Mouse (Mus musculus): Measurements from ENCODE around the gene Oit1. TPM values are rescaled to one million over a fixed set of nuclear protein-coding genes. Genes with fewer than 3 reads are reported as not detected.

Oit1 gene
- polyA plus RNA-seq (2016; fragmentation: Nextera tagmentation; extraction: Ambion mirVana), result not detected in 2 replicates

DNA sequence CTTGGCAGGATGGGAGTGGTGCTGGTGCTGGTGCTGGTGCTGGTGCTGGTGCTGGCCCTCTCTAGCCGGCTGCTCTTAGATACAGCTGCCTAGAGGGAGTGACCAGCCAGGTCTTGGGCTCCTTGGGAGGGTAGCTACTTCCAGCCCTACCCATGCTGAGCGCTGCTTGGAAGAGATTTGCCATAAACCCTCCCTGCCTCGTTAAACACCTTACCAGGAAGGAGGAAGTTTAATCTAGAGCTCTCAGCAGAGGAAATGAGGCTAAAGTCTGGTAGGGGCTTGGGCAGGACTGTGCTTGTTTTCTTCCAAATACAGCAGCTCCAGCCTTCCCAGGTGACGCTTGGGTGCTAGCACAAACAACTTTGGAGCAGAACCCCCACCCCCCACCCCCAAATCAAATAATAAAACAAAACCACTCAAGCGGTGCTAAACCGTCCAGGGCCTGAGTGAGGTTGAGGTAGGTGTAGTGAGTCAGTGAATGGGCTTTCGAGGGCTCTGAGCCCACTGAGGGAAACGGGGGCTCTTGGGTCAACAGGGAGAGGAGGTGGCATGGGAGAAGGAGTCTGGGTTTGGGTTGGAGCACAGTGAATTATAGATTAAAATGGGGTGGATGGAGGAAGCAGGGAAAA, at the start of gene Oit1:
TSS of gene Oit1 (minus strand) at position 70 of the 629 bp plus-strand sequence.
- 44% methylated on average over 8 of the region's 8 CpGs for WGBS (ENCODE audit: insufficient replicate concordance)
- no peak for ATAC-seq
- Histone ChIP-seq H3K9ac (no peak within 1 kb of the TSS), H3K27me3 (replicated peaks) (no peaks in the 10 kb centered on the region), H3K9me3 (replicated peaks) (no peaks in the 10 kb centered on the region), H3K4me1 (no peaks in the 10 kb centered on the region), H3K4me3 (no peak within 1 kb of the TSS), H3K4me2 (no peak within 1 kb of the TSS), H3K36me3 (no peaks in the 10 kb centered on the region), H3K27ac (no peak within 1 kb of the TSS)

DNA sequence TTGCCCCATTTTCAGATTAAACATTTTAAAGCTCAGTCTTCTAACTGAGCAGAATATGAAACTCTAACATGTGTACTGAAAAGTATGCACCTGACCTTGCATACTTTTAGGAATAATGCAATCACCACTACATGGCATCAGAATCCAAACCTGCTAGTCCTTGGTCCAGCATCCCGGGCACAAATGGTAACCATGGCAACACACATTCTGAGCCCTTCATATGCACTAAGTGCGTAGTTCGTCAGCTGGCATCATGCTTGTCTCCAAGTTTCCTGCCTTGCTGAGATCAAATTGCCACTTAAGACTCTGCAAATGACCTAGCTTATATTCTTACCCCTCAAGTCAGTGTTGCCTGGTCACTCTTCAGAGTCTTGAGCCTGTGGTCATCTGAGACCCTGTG, 44.3 kb upstream of the Oit1 start:
- Histone ChIP-seq H3K9ac (no peak overlapping the region), H3K36me3 (no peaks in the 10 kb centered on the region), H3K27ac (no peak overlapping the region), H3K4me1 (no peaks in the 10 kb centered on the region), H3K4me3 (no peak overlapping the region), H3K27me3 (replicated peaks) (0 out of 2 replicates have a peak, but pooled peaks cover 3% of the 10 kb centered on the region), H3K9me3 (replicated peaks) (no peaks in the 10 kb centered on the region), H3K4me2 (no peak overlapping the region)
- no peak for ATAC-seq
- WGBS (ENCODE audit: insufficient replicate concordance), result 74% methylated on average over 3 of the region's 3 CpGs

DNA sequence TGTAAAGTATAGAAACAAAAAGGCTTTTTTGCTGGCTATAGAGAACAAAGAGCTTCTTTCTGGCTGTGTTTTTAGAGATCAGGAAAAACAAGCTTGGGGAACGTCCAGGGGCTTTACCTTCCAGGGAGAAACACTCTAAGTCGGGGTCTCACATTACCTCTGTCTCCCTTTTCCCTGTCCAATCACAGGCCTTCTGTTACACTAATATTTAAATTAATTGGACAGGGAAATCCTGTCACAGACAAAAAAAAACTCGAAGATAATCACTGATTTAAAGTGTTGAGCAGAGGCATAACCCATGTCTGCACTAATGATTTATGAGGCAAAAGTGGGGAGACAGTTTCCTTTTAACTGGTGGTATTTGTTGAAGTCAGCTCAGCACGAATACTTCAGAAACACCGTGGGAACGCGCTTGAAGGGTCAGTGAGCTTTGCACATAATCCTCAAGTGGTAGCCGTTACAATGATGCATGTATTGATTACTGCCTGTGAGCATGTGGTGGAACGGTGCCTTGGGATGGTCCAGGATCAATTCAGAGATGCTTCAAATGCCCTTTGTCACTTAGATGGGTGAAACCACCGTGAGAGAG, 42.7 kb upstream of the Oit1 start:
- Histone ChIP-seq H3K27me3 (replicated peaks) (0 out of 2 replicates have a peak, but pooled peaks cover 3% of the 10 kb centered on the region), H3K9me3 (replicated peaks) (no peaks in the 10 kb centered on the region), H3K27ac (no peak overlapping the region), H3K36me3 (no peaks in the 10 kb centered on the region), H3K4me1 (no peaks in the 10 kb centered on the region), H3K9ac (no peak overlapping the region), H3K4me3 (no peak overlapping the region), H3K4me2 (no peak overlapping the region)
- WGBS (ENCODE audit: insufficient replicate concordance), result 38% methylated on average over 10 of the region's 10 CpGs
- ATAC-seq, result no peak

DNA sequence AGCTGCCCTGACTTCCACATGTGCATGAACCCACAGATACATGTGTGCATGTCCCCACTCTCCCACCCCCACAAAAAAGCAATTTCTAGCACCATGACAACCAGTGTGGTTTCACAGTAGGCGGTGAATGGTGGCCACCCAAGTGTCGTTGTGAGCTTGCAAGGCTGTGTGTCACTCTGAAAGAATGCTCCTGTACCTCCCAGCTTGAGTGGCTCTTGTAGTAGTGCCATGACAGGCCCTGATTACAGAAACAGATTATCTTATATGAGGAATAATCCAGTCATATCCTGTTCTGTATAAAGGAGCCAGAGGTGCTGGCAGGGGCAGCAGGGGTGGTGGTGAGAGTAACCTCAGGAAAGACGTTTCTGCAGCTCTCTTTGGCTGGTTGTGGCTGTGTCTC, 40.1 kb upstream of the Oit1 start:
- H3K4me1 ChIP-seq, result no peaks in the 10 kb centered on the region
- no peaks in the 10 kb centered on the region for H3K9me3 ChIP-seq (replicated peaks)
- 0 out of 2 replicates have a peak, but pooled peaks cover 3% of the 10 kb centered on the region for H3K27me3 ChIP-seq (replicated peaks)
- no peak overlapping the region for H3K4me2 ChIP-seq
- H3K27ac ChIP-seq, result no peak overlapping the region
- 41% methylated on average over 3 of the region's 3 CpGs for WGBS (ENCODE audit: insufficient replicate concordance)
- no peak overlapping the region for H3K4me3 ChIP-seq
- ATAC-seq, result no peak
- no peaks in the 10 kb centered on the region for H3K36me3 ChIP-seq
- no peak overlapping the region for H3K9ac ChIP-seq

DNA sequence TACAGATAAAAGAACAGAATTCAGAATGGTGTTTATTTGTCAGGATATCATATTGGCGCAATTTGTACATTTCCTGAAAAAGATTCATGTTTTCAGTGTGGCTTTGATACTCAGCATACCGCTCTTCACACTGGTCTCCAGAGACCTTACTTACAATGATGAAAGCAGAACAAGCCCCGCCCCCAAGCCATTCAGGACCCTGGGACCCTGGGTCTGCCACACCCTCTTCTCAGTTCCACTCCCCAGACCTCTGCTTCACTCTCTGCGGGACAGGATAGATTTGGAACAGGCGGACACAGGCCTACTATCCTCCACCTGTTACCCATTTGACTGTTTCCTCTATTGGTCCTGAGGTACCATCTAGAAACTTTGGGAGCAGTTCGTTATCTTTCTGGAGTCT, 27.4 kb upstream of the Oit1 start:
- Histone ChIP-seq H3K27ac (no peak overlapping the region), H3K27me3 (replicated peaks) (no peaks in the 10 kb centered on the region), H3K4me1 (no peaks in the 10 kb centered on the region), H3K9me3 (replicated peaks) (no peaks in the 10 kb centered on the region), H3K4me3 (no peak overlapping the region), H3K9ac (no peak overlapping the region), H3K36me3 (no peaks in the 10 kb centered on the region), H3K4me2 (no peak overlapping the region)
- ATAC-seq, result no peak
- 51% methylated on average over 6 of the region's 6 CpGs for WGBS (ENCODE audit: insufficient replicate concordance)

DNA sequence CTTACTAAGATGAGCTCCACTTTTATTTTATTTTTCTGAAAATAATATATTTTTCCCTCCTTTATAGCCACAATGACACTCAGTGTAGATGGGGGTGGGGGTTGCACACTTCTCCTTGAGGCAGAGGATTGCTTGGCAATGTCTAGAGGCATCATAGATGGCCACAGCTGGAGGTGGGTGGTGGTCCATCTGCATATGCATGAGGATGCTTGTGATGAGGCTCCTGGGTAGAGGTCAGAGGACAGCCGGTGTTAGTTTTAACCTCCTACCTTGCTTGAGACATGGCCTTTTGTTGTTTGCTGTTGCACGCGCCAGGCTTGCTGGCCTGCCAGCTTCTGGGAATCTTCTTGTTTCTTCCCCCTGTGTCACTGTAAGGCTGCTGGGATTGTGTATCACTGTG, 24.8 kb upstream of the Oit1 start:
- Histone ChIP-seq H3K27ac (no peak overlapping the region), H3K4me1 (no peaks in the 10 kb centered on the region), H3K4me2 (no peak overlapping the region), H3K9me3 (replicated peaks) (no peaks in the 10 kb centered on the region), H3K36me3 (no peaks in the 10 kb centered on the region), H3K9ac (no peak overlapping the region), H3K27me3 (replicated peaks) (no peaks in the 10 kb centered on the region), H3K4me3 (no peak overlapping the region)
- ATAC-seq, result no peak
- WGBS (ENCODE audit: insufficient replicate concordance), result 86% methylated on average over 3 of the region's 3 CpGs

DNA sequence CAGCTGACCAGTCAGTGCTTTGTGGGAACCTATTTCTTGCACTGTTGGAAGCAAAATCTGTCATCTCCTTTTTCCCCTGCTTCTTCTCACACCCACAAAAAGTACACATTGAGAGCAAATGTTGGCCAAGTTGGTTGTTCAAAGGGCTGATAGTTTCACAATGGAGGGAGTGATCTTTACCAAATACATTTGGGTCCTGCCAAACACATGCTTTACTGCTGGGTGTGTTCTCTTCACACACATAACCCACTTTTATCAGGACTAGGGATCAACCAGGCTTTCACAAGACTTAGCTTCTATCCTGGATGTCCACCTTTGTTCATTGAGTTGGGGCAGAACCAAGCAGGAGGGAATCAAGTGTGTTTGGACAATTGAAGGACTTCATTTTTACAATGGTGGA, 20.0 kb upstream of the Oit1 start:
- no peaks in the 10 kb centered on the region for H3K9me3 ChIP-seq (replicated peaks)
- no peaks in the 10 kb centered on the region for H3K36me3 ChIP-seq
- no peaks in the 10 kb centered on the region for H3K4me1 ChIP-seq
- H3K4me3 ChIP-seq, result no peak overlapping the region
- H3K4me2 ChIP-seq, result no peak overlapping the region
- H3K9ac ChIP-seq, result no peak overlapping the region
- ATAC-seq, result no peak
- no peaks in the 10 kb centered on the region for H3K27me3 ChIP-seq (replicated peaks)
- H3K27ac ChIP-seq, result no peak overlapping the region

DNA sequence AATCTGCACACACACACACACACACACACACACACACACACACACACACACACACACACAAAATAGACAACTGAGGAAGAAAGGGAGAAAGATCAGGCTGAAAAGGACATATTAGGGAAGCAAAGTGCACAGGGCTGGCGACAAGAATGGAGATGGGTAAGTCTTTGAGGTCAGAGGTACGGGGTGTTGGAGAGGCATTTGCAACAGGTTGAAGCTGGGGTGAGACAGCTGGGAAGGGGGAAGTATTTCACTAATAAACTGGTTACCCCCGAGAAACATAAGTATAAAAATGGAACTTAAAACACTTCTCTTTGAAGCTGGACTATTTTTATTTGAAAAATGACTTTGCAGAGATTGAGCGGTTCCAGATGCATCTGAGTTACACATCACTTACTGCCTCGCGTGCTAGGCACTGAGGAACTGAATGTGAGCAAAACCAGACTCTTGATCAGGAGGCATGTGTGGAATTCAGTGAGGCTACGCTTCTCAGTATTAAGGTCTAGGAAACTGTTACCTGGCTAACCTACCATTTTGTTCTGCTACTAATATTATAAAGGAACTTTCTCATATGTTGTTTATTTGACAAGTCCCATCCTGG, 17.2 kb upstream of the Oit1 start:
- no peaks in the 10 kb centered on the region for H3K27me3 ChIP-seq (replicated peaks)
- H3K36me3 ChIP-seq, result no peaks in the 10 kb centered on the region
- H3K4me3 ChIP-seq, result no peak overlapping the region
- H3K4me1 ChIP-seq, result no peaks in the 10 kb centered on the region
- no peak for ATAC-seq
- no peak overlapping the region for H3K9ac ChIP-seq
- no peaks in the 10 kb centered on the region for H3K9me3 ChIP-seq (replicated peaks)
- no peak overlapping the region for H3K4me2 ChIP-seq
- WGBS (ENCODE audit: insufficient replicate concordance), result 62% methylated on average over 7 of the region's 7 CpGs
- H3K27ac ChIP-seq, result no peak overlapping the region

DNA sequence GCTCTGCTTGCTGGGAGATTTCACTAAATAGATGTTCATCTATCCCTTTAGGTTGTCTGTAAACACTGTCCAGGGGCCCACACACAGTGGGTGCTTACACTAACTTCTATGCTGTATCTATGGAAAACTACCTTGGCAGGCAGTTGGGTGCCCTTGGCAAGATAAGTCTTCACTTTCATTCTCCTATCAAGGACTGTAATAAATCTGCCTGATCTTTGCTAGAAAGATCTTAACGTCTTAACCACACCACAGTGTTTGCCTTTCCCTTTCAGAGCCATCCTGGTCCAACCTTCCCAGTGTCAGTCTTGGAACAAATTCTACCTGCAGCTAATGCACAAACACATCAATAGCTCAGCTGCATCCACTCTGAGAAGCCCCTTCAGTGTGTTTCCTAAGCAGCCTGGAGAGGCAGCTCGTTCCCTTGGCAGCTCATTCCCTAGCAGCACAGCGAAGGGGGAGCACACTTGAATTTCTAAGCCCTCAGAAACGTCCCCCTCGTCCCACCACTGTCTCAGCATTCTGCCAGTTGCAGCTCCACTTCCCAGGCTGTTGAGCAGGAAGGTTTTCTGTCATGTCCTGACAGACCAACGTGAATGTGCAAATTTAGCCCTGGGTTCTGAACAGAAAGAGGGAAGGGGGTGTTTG, 13.7 kb upstream of the Oit1 start:
- H3K4me1 ChIP-seq, result no peaks in the 10 kb centered on the region
- no peak overlapping the region for H3K4me2 ChIP-seq
- H3K9me3 ChIP-seq (replicated peaks), result no peaks in the 10 kb centered on the region
- H3K9ac ChIP-seq, result no peak overlapping the region
- WGBS (ENCODE audit: insufficient replicate concordance), result 42% methylated on average over 6 of the region's 6 CpGs
- no peak overlapping the region for H3K4me3 ChIP-seq
- H3K27me3 ChIP-seq (replicated peaks), result no peaks in the 10 kb centered on the region
- H3K27ac ChIP-seq, result no peak overlapping the region
- H3K36me3 ChIP-seq, result no peaks in the 10 kb centered on the region
- ATAC-seq, result no peak

DNA sequence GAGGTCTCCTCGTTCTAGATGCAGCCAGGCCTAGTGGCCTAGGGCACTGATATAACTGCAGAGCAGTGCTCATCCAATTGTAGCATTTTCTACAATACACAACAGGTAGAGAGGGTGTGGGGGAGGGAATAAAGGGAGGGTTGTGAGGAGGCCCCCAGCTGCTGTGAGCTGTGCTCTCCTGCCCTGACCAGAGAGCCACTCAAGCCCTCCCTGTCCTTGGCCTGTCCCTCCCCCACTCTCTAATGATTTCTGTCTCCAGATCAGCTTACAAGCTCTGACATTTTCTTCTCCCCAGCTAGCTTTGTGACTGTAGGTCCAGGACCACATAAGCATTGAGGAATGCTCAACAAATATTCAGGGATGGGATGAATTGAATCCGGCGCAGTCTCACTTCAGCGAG, 9.2 kb downstream of the Oit1 start:
- Histone ChIP-seq H3K27ac (no peak overlapping the region), H3K4me2 (no peak overlapping the region), H3K4me1 (no peaks in the 10 kb centered on the region), H3K9ac (no peak overlapping the region), H3K4me3 (no peak overlapping the region), H3K27me3 (replicated peaks) (no peaks in the 10 kb centered on the region), H3K36me3 (no peaks in the 10 kb centered on the region), H3K9me3 (replicated peaks) (no peaks in the 10 kb centered on the region)
- WGBS (ENCODE audit: insufficient replicate concordance), result 65% methylated on average over 4 of the region's 4 CpGs
- no peak for ATAC-seq

DNA sequence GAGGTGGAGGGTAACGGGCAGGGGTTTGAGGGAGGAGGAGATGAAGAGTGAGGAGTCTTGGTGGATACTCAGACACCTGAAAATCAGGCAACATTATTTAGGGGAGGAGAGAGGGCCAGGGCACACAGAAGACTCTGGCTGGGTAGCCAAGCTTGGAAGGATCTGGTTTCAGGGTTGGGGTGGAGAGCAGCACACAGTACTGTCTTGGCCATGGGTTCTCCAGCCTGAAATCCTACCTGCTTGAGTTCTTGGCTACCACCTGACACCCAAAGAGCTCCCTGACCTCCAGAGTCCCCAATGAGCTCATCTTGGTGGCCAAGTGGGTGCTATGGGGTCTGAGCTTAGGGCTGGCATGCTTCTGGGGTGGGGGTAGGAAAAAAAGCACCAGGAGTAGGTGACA, 9.7 kb downstream of the Oit1 start:
- H3K27me3 ChIP-seq (replicated peaks), result no peaks in the 10 kb centered on the region
- no peaks in the 10 kb centered on the region for H3K36me3 ChIP-seq
- no peak overlapping the region for H3K27ac ChIP-seq
- H3K9ac ChIP-seq, result no peak overlapping the region
- 71% methylated on average over 1 of the region's 1 CpGs for WGBS (ENCODE audit: insufficient replicate concordance)
- H3K4me1 ChIP-seq, result no peaks in the 10 kb centered on the region
- H3K4me3 ChIP-seq, result no peak overlapping the region
- no peaks in the 10 kb centered on the region for H3K9me3 ChIP-seq (replicated peaks)
- no peak for ATAC-seq
- H3K4me2 ChIP-seq, result no peak overlapping the region

DNA sequence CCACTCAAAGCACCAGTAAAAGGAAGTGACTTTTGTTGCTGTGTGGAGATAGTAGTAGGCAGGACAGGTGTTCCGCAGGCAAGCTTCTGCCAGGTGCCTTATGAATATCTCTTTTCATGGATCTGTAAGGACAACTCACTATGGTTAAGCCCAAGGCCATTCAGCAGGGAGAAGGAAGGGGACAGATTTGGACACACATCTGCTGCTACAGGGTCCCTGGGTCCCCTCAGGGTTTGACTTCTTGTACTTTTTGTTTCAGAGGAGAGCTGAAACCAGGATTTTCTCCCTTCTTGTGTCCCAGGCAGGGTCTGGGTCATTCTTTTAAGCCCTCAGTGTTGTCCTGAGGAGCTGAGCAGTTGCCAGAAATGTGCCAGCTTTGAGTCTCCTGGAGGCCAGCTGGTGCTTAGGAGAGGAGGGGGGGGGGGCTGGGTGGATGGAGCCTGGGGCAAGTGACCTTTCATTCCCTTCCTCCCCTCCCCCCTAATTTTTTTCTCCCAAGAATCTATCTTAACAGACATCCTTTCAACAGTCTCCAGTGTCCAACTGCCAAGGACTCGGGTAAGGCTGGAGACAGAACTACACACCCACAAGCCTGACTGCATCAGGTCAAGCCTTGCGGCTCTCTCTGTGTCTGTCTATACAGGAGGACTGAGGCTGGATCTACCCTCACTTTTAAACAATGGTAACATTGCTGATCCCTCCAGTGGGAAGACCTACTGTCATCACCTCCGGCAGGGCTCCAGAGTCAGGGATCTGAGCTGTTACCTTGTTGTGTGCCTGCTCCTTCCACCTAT, 10.6 kb downstream of the Oit1 start:
- Histone ChIP-seq H3K27me3 (replicated peaks) (no peaks in the 10 kb centered on the region), H3K27ac (no peak overlapping the region), H3K4me3 (no peak overlapping the region), H3K4me2 (no peak overlapping the region), H3K4me1 (no peaks in the 10 kb centered on the region), H3K9ac (no peak overlapping the region), H3K36me3 (no peaks in the 10 kb centered on the region), H3K9me3 (replicated peaks) (no peaks in the 10 kb centered on the region)
- ATAC-seq, result no peak
- WGBS (ENCODE audit: insufficient replicate concordance), result 45% methylated on average over 4 of the region's 4 CpGs

Measured in liver, embryonic 12.5 days (tissue).